Mouse (Mus musculus): ENCODE measurements at regions not wholly inside any gene's neighbourhood (a gene's known extent, or its start where the extent isn't known, plus 50 kb on each side); places are given as distances from the start of the nearest gene placed in this dataset.
A peak's percentile ranks its signal among the peaks of the same experiment; 100 is the strongest.

DNA sequence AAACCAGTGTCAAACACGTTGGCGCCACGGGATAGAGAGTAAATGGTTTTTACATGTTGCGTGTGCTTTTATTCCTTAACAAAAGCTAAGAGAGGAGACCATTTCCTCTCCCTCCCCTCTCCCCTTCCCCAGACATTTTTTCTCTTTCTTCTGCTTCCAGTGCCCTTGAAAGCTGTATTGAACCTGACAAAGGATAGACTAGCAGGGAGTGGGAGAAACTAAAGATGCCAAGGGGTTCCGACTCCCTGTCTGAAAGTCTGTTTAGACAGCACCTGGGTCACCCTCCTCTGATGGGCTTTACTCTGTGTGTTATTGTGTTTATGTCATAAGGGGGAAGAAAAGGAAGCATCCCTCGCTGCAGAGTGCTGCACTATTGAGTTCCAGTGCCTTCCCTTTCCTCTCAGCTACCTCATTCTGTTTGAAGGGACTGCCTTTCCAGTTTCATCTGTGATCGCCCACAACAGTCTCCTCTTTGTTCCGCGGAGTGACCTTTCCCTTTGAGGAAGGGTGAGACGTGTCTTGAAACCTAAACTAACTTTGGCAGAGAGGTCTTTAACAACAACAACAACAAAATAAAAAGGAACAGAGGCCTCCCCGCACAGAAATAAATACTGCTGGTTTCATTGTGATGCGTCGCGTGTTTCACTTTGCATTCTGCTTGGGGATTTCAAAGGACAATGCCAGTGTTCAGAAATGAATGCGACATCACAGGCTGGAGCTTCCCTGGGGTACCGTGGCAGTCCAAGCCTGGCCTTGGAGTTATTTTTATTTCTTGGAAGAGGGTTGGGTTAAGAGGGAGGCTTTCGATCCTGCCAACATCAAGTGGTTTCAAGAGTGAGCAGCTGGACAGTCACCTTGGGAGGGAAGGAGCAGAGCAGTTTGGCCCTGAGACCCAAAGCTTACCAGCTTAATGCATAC, 262.7 kb upstream of the Gcfc2 start:
- DNase-seq (ENCODE audit: low spot score) (peak; percentile 69), ATAC-seq (peak; percentile 81)
- 22% methylated on average over 17 of the region's 17 CpGs for WGBS
- Histone ChIP-seq H3K27ac (ENCODE audit: low read depth, low read length) (peak overlapping the region; percentile 65), H3K4me3 (ENCODE audit: low read depth, low read length) (peak overlapping the region; percentile 8; the same call in 1 of the 2 replicates), H3K27me3 (replicated peaks; ENCODE audit: control insufficient read depth, insufficient read depth, low read length) (no peaks in the 10 kb centered on the region), H3K36me3 (ENCODE audit: control insufficient read depth, insufficient read depth, low read length) (no peaks in the 10 kb centered on the region), H3K4me2 (ENCODE audit: low read length) (peak overlapping the region; percentile 37), H3K9me3 (replicated peaks; ENCODE audit: control insufficient read depth, low read length) (no peaks in the 10 kb centered on the region), H3K4me1 (ENCODE audit: control insufficient read depth, insufficient read depth, low read length) (peaks cover 3% of the 10 kb centered on the region; the same call in 1 of the 2 replicates), H3K9ac (ENCODE audit: low read length) (no peak overlapping the region)

- Histone ChIP-seq H3K4me3 (ENCODE audit: low read depth, low read length) (no peak overlapping the region), H3K9me3 (replicated peaks; ENCODE audit: control insufficient read depth, low read length) (no peaks in the 10 kb centered on the region), H3K36me3 (ENCODE audit: control insufficient read depth, insufficient read depth, low read length) (no peaks in the 10 kb centered on the region), H3K27ac (ENCODE audit: low read depth, low read length) (no peak overlapping the region), H3K4me2 (ENCODE audit: low read length) (no peak overlapping the region), H3K27me3 (replicated peaks; ENCODE audit: control insufficient read depth, insufficient read depth, low read length) (no peaks in the 10 kb centered on the region), H3K4me1 (ENCODE audit: control insufficient read depth, insufficient read depth, low read length) (no peaks in the 10 kb centered on the region), H3K9ac (ENCODE audit: low read length) (no peak overlapping the region)
- no peak for ATAC-seq
- DNase-seq (ENCODE audit: low spot score): no peak
- WGBS: 88% methylated on average over 1 of the region's 1 CpGs
Observed at GRCm38 (mm10) chr6:81668944-81669343, 254.5 kb upstream of the Gcfc2 start.

DNA sequence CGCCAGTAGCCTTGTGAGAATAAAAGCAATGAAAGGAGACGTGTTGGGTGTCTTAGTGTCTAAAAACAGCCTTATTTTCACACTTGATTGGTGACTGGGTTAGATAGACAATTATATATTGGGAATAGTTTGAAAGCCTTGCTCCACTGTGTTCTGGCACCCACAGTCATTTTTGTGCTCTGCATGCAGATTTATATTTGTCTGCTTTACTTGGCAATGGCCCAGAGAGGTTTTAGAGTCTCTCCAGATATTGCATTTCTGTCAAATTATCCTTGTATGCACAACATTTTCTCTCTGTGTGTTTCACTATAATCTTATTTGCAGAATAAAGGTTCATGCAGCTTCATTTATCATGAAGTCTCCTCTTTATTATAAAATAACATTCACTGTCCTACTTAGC, 250.2 kb upstream of the Gcfc2 start:
- H3K9ac ChIP-seq (ENCODE audit: low read length): no peak overlapping the region
- H3K27ac ChIP-seq (ENCODE audit: low read depth, low read length): no peak overlapping the region
- no peaks in the 10 kb centered on the region for H3K36me3 ChIP-seq (ENCODE audit: control insufficient read depth, insufficient read depth, low read length)
- DNase-seq (ENCODE audit: low spot score) (peak; percentile 49), ATAC-seq (no peak)
- no peaks in the 10 kb centered on the region for H3K9me3 ChIP-seq (replicated peaks; ENCODE audit: control insufficient read depth, low read length)
- H3K4me2 ChIP-seq (ENCODE audit: low read length): no peak overlapping the region
- H3K4me3 ChIP-seq (ENCODE audit: low read depth, low read length): no peak overlapping the region
- WGBS: 67% methylated on average over 2 of the region's 2 CpGs
- no peaks in the 10 kb centered on the region for H3K4me1 ChIP-seq (ENCODE audit: control insufficient read depth, insufficient read depth, low read length)
- no peaks in the 10 kb centered on the region for H3K27me3 ChIP-seq (replicated peaks; ENCODE audit: control insufficient read depth, insufficient read depth, low read length)

DNA sequence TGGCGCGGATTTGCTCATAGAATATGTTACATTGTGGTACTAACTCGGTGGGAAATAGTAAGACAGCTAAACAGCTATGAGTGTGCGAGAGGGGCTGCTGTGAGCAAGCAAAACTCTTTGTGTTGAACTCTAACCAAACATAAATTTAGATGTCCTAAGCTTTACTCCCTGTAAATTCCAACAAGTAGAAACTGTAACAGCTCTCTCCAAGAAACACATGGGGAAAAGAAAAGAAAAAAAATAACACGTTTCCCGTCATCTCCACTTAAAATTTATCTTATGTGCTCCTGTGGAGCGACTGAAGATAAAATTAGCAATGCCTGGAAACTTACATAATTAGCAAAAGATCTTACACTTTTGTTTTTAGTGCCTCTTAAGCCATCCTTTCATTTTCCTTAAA, 226.2 kb upstream of the Gcfc2 start:
- H3K4me2 ChIP-seq (ENCODE audit: low read length): no peak overlapping the region
- WGBS: 86% methylated on average over 7 of the region's 7 CpGs
- no peaks in the 10 kb centered on the region for H3K36me3 ChIP-seq (ENCODE audit: control insufficient read depth, insufficient read depth, low read length)
- H3K27me3 ChIP-seq (replicated peaks; ENCODE audit: control insufficient read depth, insufficient read depth, low read length): no peaks in the 10 kb centered on the region
- H3K9me3 ChIP-seq (replicated peaks; ENCODE audit: control insufficient read depth, low read length): no peaks in the 10 kb centered on the region
- ATAC-seq (no peak), DNase-seq (ENCODE audit: low spot score) (no peak)
- no peak overlapping the region for H3K9ac ChIP-seq (ENCODE audit: low read length)
- no peak overlapping the region for H3K27ac ChIP-seq (ENCODE audit: low read depth, low read length)
- no peaks in the 10 kb centered on the region for H3K4me1 ChIP-seq (ENCODE audit: control insufficient read depth, insufficient read depth, low read length)
- no peak overlapping the region for H3K4me3 ChIP-seq (ENCODE audit: low read depth, low read length)

- Histone ChIP-seq H3K36me3 (ENCODE audit: control insufficient read depth, insufficient read depth, low read length) (no peaks in the 10 kb centered on the region), H3K27me3 (replicated peaks; ENCODE audit: control insufficient read depth, insufficient read depth, low read length) (no peaks in the 10 kb centered on the region), H3K27ac (ENCODE audit: low read depth, low read length) (no peak overlapping the region), H3K9ac (ENCODE audit: low read length) (no peak overlapping the region), H3K9me3 (replicated peaks; ENCODE audit: control insufficient read depth, low read length) (no peaks in the 10 kb centered on the region), H3K4me1 (ENCODE audit: control insufficient read depth, insufficient read depth, low read length) (no peaks in the 10 kb centered on the region), H3K4me3 (ENCODE audit: low read depth, low read length) (no peak overlapping the region), H3K4me2 (ENCODE audit: low read length) (no peak overlapping the region)
- WGBS: 82% methylated on average over 3 of the region's 3 CpGs
- ATAC-seq: no peak
- DNase-seq (ENCODE audit: low spot score): no peak
Observed at GRCm38 (mm10) chr6:81698173-81698572, 225.3 kb upstream of the Gcfc2 start.

DNA sequence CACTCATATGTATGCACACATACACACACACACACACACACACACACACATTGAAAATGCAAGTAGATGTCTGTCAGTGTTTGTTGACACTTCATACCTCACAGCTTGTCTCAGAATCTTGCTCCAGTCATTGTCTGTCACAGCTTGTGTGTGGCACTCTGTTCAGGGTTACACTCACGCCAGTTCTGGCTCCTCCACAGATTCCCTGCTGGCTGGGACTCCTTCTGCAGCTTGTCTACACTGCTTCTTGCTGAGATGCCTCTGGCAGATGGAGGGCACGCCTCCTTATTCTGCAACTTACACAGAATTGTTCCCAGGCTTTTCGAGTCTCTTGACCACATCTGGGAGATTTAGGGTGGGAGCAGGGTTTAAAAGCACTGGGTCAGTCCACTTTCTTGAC, 208.6 kb upstream of the Gcfc2 start:
- WGBS: 50% methylated on average over 3 of the region's 3 CpGs
- Histone ChIP-seq H3K9me3 (replicated peaks; ENCODE audit: control insufficient read depth, low read length) (no peaks in the 10 kb centered on the region), H3K27me3 (replicated peaks; ENCODE audit: control insufficient read depth, insufficient read depth, low read length) (no peaks in the 10 kb centered on the region), H3K4me1 (ENCODE audit: control insufficient read depth, insufficient read depth, low read length) (no peaks in the 10 kb centered on the region), H3K4me2 (ENCODE audit: low read length) (no peak overlapping the region), H3K9ac (ENCODE audit: low read length) (no peak overlapping the region), H3K27ac (ENCODE audit: low read depth, low read length) (no peak overlapping the region), H3K4me3 (ENCODE audit: low read depth, low read length) (no peak overlapping the region), H3K36me3 (ENCODE audit: control insufficient read depth, insufficient read depth, low read length) (no peaks in the 10 kb centered on the region)
- peak; percentile 22 for DNase-seq (ENCODE audit: low spot score)
- ATAC-seq: no peak

DNA sequence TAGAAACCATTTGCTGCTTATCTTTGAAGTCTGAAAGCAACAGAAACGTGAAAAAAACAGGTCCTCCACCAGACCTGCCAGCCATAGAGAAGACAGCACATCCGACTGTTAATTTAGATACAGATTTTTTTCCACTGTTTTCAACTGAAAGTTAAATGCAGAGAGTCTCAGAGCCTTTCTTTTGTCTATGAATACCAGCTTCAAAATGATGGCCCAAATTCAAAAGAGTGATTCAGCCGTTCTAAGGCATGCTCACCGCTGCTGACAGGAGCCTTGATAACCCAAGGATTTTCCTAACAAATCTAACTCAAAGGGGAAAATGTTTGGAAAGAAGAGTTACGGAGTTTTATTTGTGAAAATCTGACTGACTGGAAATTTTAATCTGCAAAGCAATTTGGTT, 207.1 kb upstream of the Gcfc2 start:
- H3K9ac ChIP-seq (ENCODE audit: low read length): no peak overlapping the region
- H3K36me3 ChIP-seq (ENCODE audit: control insufficient read depth, insufficient read depth, low read length): no peaks in the 10 kb centered on the region
- no peaks in the 10 kb centered on the region for H3K9me3 ChIP-seq (replicated peaks; ENCODE audit: control insufficient read depth, low read length)
- no peaks in the 10 kb centered on the region for H3K27me3 ChIP-seq (replicated peaks; ENCODE audit: control insufficient read depth, insufficient read depth, low read length)
- H3K4me2 ChIP-seq (ENCODE audit: low read length): no peak overlapping the region
- H3K4me3 ChIP-seq (ENCODE audit: low read depth, low read length): no peak overlapping the region
- H3K4me1 ChIP-seq (ENCODE audit: control insufficient read depth, insufficient read depth, low read length): no peaks in the 10 kb centered on the region
- H3K27ac ChIP-seq (ENCODE audit: low read depth, low read length): no peak overlapping the region
- WGBS: 68% methylated on average over 5 of the region's 5 CpGs
- DNase-seq (ENCODE audit: low spot score): no peak
- no peak for ATAC-seq

DNA sequence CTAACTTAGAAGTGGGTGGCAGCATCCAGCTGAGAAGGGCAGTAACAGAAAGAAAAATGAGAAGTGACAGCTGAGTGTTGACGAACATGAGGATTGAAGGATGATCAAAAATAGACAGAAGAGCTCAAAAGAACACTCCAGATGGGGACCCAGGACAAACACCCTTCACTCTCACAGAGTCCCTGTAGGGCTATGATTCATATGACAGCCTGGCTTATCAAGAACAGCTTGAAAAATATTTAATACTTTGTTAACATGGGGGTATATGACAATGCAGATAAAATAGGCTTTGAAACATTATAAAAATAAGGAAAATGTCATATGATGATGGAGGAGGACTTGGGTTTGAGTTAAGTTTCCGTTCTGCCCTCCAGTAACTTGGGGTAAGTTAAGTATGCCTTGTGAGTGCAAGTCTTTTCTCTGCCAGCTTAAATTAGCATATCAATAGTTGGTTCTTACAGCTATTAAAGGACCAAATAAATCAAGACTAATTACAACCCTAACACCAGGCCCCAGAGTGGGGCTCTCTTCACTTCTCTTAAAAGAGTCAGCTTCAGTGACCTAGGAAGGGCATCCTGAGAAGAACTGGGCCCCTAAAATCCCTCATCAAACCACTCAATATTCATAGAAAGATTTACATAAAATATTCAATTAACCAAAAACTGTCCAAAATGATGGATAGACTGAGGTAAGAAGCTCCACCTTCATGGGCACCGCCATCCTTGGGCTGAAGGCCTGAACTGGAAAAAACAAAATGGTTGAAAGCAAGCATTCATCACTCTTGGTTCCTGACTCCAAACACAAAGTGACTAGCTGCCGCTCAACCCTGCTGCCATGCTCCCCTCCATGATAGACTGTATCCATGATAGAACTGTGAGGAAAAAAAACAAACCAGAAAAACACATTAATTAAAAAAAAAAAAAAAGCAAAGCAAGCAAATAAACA, 198.6 kb upstream of the Gcfc2 start:
- ATAC-seq: peak; percentile 73
- Histone ChIP-seq H3K4me1 (ENCODE audit: control insufficient read depth, insufficient read depth, low read length) (no peaks in the 10 kb centered on the region; the same call in 1 of the 2 replicates), H3K27me3 (replicated peaks; ENCODE audit: control insufficient read depth, insufficient read depth, low read length) (no peaks in the 10 kb centered on the region), H3K9me3 (replicated peaks; ENCODE audit: control insufficient read depth, low read length) (no peaks in the 10 kb centered on the region), H3K9ac (ENCODE audit: low read length) (no peak overlapping the region), H3K4me2 (ENCODE audit: low read length) (no peak overlapping the region), H3K36me3 (ENCODE audit: control insufficient read depth, insufficient read depth, low read length) (no peaks in the 10 kb centered on the region), H3K27ac (ENCODE audit: low read depth, low read length) (no peak overlapping the region), H3K4me3 (ENCODE audit: low read depth, low read length) (no peak overlapping the region)
- WGBS: 46% methylated on average over 4 of the region's 4 CpGs
- peak; percentile 56 for DNase-seq (ENCODE audit: low spot score)

Data from forebrain, embryonic 14.5 days (tissue).